Mouse (Mus musculus): ENCODE results near the gene Emc10. TPM values are rescaled to one million over a fixed set of nuclear protein-coding genes. Genes with fewer than 3 reads are reported as not detected.

Emc10 gene
- polyA plus RNA-seq, 1 experiment from 2014 or later = 113 TPM

DNA sequence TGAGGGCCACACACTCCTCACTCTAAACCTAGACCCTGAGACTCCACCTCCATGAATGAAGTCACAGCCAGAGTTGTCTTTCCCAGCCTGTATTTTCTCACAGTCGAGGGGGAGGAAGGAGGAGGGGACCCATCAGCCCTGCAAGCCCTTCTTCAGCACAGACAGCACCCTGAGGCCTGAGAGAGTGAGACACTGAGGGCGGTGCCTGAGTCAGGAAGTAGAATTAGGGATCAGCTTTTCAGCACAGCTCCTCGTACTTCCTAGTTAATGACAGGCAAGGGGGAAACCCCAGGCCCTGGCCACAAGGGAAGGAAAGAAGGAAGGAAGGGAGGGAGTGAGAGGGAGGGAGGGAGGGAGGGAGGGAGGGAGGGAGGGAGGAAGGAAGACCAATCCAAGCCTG, 43.1 kb downstream of the Emc10 start:
- H3K36me3 ChIP-seq (ENCODE audit: control insufficient read depth, insufficient read depth, low read length) = no peaks in the 10 kb centered on the region
- no peak overlapping the region for H3K4me3 ChIP-seq (ENCODE audit: low read depth, low read length)
- no peaks in the 10 kb centered on the region for H3K4me1 ChIP-seq (ENCODE audit: control insufficient read depth, insufficient read depth, low read length)
- H3K27ac ChIP-seq (ENCODE audit: low read length) = no peak overlapping the region
- ATAC-seq (ENCODE audit: insufficient number of reproducible peaks, insufficient read depth, low FRiP score, low read depth) = peak; percentile 42; the same call in 1 of the 2 replicates
- H3K9ac ChIP-seq (replicated peaks; ENCODE audit: low read depth, low read length) = no peak overlapping the region
- H3K4me2 ChIP-seq (replicated peaks; ENCODE audit: low read depth, low read length) = no peak overlapping the region
- no peaks in the 10 kb centered on the region for H3K9me3 ChIP-seq (ENCODE audit: control insufficient read depth, low read depth, low read length)
- H3K27me3 ChIP-seq (ENCODE audit: control insufficient read depth, insufficient read depth, low read length) = no peaks in the 10 kb centered on the region
- 10% methylated on average over 3 of the region's 3 CpGs for WGBS

DNA sequence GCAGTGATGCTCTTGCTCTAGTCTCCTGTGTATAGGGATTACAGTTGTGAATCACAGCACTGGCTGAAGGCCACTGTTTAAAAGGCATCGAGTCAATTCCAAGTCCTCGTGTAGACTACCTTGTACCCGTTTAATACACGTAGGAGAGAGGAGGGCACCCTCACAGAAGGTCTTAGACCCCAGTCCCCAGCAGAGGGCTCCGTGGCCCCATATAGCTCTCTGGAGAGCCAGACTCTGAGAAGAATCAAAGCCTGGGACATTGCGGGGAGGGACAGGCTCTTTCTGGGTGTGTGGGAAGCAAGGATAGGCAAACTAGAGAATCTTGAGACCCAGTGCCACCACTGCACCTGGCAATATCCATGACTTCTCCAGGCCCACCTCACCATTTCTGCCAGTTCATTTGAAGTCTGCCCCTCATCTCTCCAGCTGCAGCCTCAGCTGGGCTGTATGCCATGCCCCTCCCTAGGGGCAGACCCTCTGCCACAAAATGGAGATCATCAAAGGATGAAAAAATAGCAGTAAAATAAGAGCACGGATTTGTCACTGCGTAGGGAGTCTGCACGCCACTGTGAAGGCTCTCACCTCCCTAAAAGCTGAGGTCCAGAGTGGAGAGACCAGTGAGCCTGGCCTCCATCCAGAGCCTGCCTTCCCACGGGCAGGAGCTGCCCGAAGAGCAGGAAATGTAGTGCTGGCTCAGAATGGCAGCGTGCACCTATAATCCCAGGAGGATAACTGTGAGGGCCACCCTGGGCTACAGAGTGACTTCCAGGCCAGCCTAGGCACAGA, 50.1 kb downstream of the Emc10 start:
- H3K9ac ChIP-seq (replicated peaks; ENCODE audit: low read depth, low read length) = no peak overlapping the region
- no peak overlapping the region for H3K27ac ChIP-seq (ENCODE audit: low read length)
- ATAC-seq (ENCODE audit: insufficient number of reproducible peaks, insufficient read depth, low FRiP score, low read depth) = no peak
- no peaks in the 10 kb centered on the region for H3K9me3 ChIP-seq (ENCODE audit: control insufficient read depth, low read depth, low read length)
- WGBS = 38% methylated on average over 12 of the region's 12 CpGs
- no peak overlapping the region for H3K4me3 ChIP-seq (ENCODE audit: low read depth, low read length)
- H3K4me1 ChIP-seq (ENCODE audit: control insufficient read depth, insufficient read depth, low read length) = 0 out of 2 replicates have a peak, but pooled peaks cover 7% of the 10 kb centered on the region
- no peaks in the 10 kb centered on the region for H3K36me3 ChIP-seq (ENCODE audit: control insufficient read depth, insufficient read depth, low read length)
- no peak overlapping the region for H3K4me2 ChIP-seq (replicated peaks; ENCODE audit: low read depth, low read length)
- peaks cover 44% of the 10 kb centered on the region for H3K27me3 ChIP-seq (ENCODE audit: control insufficient read depth, insufficient read depth, low read length)

DNA sequence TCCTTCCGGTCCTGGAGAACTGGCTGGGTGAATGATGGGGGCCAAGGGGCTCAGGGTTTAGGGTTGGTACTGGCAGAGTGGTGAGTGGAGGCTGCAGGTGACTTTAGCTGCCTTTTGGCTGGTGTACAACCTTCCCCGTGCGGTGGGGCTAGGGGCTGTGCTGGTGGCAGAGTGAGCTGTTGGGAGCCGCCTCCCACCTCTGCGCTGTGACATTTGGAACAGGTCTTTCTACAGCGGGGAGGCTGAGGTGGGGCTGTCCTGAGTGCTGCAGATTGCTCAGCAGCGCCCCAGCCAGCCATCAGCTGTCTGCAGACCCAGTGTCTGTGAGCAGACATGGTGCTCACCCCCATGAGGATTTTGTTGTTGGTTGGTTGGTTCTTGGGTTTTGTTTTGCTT, 50.8 kb downstream of the Emc10 start:
- ATAC-seq (ENCODE audit: insufficient number of reproducible peaks, insufficient read depth, low FRiP score, low read depth) = no peak
- Histone ChIP-seq H3K4me2 (replicated peaks; ENCODE audit: low read depth, low read length) (no peak overlapping the region), H3K27ac (ENCODE audit: low read length) (no peak overlapping the region), H3K4me3 (ENCODE audit: low read depth, low read length) (no peak overlapping the region), H3K36me3 (ENCODE audit: control insufficient read depth, insufficient read depth, low read length) (no peaks in the 10 kb centered on the region), H3K9ac (replicated peaks; ENCODE audit: low read depth, low read length) (no peak overlapping the region), H3K27me3 (ENCODE audit: control insufficient read depth, insufficient read depth, low read length) (peaks cover 50% of the 10 kb centered on the region), H3K9me3 (ENCODE audit: control insufficient read depth, low read depth, low read length) (no peaks in the 10 kb centered on the region), H3K4me1 (ENCODE audit: control insufficient read depth, insufficient read depth, low read length) (0 out of 2 replicates have a peak, but pooled peaks cover 7% of the 10 kb centered on the region)
- 11% methylated on average over 7 of the region's 7 CpGs for WGBS

DNA sequence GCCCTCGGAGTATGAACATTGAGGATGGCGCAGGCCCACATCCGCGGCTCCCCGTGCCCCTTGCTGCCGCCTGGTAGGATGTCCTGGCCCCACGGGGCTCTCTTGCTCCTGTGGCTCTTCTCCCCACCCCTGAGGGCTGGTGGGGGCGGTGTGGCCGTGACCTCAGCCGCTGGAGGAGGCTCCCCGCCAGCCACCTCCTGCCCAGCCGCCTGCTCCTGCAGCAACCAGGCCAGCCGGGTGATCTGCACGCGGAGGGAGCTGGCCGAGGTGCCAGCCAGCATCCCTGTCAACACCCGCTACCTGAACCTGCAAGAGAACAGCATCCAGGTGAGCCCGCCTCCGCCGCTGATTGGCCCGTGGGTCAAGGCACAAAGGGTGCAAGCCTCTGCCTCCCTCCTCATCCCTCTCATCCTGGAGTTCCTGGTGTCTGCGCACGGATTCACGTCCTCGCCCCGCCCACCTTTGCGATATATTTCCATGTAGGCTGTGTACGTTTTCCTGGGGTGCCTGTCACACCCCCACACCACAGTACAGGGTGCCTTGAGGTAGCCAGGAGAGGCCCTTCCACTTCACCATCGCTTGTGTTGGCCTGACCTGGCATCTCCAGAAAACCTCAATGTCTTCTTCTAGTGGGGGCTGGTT, 51.3 kb downstream of the Emc10 start:
- no peak for ATAC-seq (ENCODE audit: insufficient number of reproducible peaks, insufficient read depth, low FRiP score, low read depth)
- Histone ChIP-seq H3K27ac (ENCODE audit: low read length) (no peak overlapping the region), H3K9me3 (ENCODE audit: control insufficient read depth, low read depth, low read length) (no peaks in the 10 kb centered on the region), H3K4me2 (replicated peaks; ENCODE audit: low read depth, low read length) (no peak overlapping the region), H3K27me3 (ENCODE audit: control insufficient read depth, insufficient read depth, low read length) (peaks cover 50% of the 10 kb centered on the region), H3K36me3 (ENCODE audit: control insufficient read depth, insufficient read depth, low read length) (no peaks in the 10 kb centered on the region), H3K9ac (replicated peaks; ENCODE audit: low read depth, low read length) (no peak overlapping the region), H3K4me3 (ENCODE audit: low read depth, low read length) (no peak overlapping the region), H3K4me1 (ENCODE audit: control insufficient read depth, insufficient read depth, low read length) (0 out of 2 replicates have a peak, but pooled peaks cover 7% of the 10 kb centered on the region)
- 8% methylated on average over 28 of the region's 29 CpGs for WGBS

DNA sequence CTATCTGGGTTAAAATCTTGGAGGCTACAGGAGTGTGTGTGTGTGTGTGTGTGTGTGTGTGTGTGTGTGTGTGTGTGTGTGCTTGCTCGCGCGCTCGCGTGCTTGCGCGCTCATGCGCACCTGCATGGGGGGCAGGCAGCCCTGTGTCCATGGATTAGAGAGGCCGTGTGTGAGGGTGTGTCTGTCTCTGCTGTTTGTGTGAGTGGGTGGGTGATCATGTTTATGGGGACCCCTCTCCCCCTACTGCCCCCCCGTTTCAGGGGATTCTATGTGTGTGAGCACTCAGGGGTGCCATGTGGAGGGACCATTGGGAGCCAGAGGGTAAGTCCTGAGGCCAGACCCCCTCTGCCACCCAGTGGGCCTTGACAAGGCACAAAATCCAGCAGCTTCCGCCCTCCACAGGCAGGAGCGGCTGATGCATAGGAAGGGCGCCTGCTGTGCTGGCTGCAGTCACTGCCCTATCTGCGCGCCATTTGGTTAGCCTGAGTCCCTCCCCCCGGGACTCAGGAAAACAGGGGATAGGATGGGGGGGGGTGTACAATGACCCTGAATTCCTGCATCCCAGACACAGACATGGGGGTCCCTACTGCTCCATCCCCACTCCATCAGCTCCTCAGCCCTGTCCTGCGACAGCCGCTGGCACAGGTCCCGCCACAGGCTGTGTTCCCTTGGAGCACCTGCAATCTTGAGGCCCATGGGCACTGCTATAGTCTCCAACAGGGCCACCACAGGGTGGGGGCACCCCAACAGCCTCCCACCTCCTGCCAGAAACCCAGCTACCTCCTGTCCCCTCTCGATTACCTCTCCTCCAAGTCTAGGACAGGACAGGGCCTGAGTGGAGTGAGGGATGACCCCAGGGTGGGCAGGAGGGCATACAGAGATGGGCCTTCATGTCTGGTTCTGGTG, 52.8 kb downstream of the Emc10 start:
- H3K4me3 ChIP-seq (ENCODE audit: low read depth, low read length) = peak overlapping the region; percentile 18
- H3K4me1 ChIP-seq (ENCODE audit: control insufficient read depth, insufficient read depth, low read length) = 0 out of 2 replicates have a peak, but pooled peaks cover 7% of the 10 kb centered on the region
- no peak for ATAC-seq (ENCODE audit: insufficient number of reproducible peaks, insufficient read depth, low FRiP score, low read depth)
- WGBS = 14% methylated on average over 20 of the region's 20 CpGs
- H3K9ac ChIP-seq (replicated peaks; ENCODE audit: low read depth, low read length) = no peak overlapping the region
- no peaks in the 10 kb centered on the region for H3K9me3 ChIP-seq (ENCODE audit: control insufficient read depth, low read depth, low read length)
- no peaks in the 10 kb centered on the region for H3K36me3 ChIP-seq (ENCODE audit: control insufficient read depth, insufficient read depth, low read length)
- no peak overlapping the region for H3K27ac ChIP-seq (ENCODE audit: low read length)
- peak overlapping the region; percentile 33; the same call in 1 of the 2 replicates for H3K4me2 ChIP-seq (replicated peaks; ENCODE audit: low read depth, low read length)
- H3K27me3 ChIP-seq (ENCODE audit: control insufficient read depth, insufficient read depth, low read length) = peaks cover 54% of the 10 kb centered on the region

DNA sequence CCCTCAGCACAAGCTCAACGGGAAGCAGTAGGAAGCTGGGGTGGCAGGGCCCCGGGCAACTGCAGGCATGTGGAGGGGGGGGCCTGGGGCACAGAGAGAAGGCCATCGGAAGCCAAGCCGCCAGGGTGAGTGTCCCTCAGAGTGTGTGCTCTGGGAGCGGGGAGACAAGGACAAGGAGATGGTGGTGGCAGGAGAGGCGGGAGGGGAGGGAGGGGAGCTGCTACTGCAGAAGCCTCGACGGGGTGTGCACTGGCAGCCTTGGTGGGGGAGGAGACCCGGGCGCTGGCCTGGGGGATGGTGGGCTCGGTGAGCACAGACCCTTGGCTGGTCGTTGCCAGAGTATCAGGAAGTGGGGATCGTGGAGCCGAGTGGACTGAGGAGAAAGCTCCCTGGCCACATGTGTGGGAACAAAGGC, 53.9 kb downstream of the Emc10 start:
- ATAC-seq (ENCODE audit: insufficient number of reproducible peaks, insufficient read depth, low FRiP score, low read depth) = no peak
- H3K27me3 ChIP-seq (ENCODE audit: control insufficient read depth, insufficient read depth, low read length) = peaks cover 60% of the 10 kb centered on the region
- H3K4me2 ChIP-seq (replicated peaks; ENCODE audit: low read depth, low read length) = peak overlapping the region; percentile 33
- H3K9ac ChIP-seq (replicated peaks; ENCODE audit: low read depth, low read length) = no peak overlapping the region; the same call in 1 of the 2 replicates
- no peaks in the 10 kb centered on the region for H3K36me3 ChIP-seq (ENCODE audit: control insufficient read depth, insufficient read depth, low read length)
- no peak overlapping the region for H3K27ac ChIP-seq (ENCODE audit: low read length)
- no peaks in the 10 kb centered on the region for H3K9me3 ChIP-seq (ENCODE audit: control insufficient read depth, low read depth, low read length)
- H3K4me1 ChIP-seq (ENCODE audit: control insufficient read depth, insufficient read depth, low read length) = 0 out of 2 replicates have a peak, but pooled peaks cover 7% of the 10 kb centered on the region
- H3K4me3 ChIP-seq (ENCODE audit: low read depth, low read length) = peak overlapping the region; percentile 18
- 2% methylated on average over 14 of the region's 14 CpGs for WGBS

DNA sequence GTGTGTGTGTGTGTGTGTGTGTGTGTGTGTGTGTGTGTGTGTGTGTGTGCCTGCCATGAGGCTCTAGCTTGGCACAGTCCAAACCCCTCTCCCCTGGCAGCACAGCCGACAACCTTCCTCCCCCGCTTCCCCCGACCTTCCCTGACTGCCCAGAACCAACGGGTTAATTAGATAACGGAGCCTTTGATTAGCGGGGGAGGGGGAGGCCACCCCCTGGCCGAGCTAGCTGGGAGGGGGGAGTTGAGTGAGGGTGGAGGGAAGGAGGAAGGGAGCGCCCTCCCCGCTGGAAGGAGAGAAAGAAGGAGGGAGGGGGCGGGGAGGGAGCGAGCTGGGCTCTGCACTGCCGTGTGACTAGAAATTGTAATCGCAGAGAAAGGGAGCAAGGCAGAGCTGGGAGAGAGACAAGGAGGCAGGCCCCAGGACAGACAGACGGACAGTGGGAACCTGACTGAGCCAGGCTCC, 54.6 kb downstream of the Emc10 start:
- Histone ChIP-seq H3K27me3 (ENCODE audit: control insufficient read depth, insufficient read depth, low read length) (peaks cover 60% of the 10 kb centered on the region), H3K4me2 (replicated peaks; ENCODE audit: low read depth, low read length) (peak overlapping the region; percentile 33), H3K27ac (ENCODE audit: low read length) (no peak overlapping the region), H3K4me1 (ENCODE audit: control insufficient read depth, insufficient read depth, low read length) (0 out of 2 replicates have a peak, but pooled peaks cover 7% of the 10 kb centered on the region), H3K4me3 (ENCODE audit: low read depth, low read length) (peak overlapping the region; percentile 18), H3K9ac (replicated peaks; ENCODE audit: low read depth, low read length) (no peak overlapping the region), H3K9me3 (ENCODE audit: control insufficient read depth, low read depth, low read length) (no peaks in the 10 kb centered on the region), H3K36me3 (ENCODE audit: control insufficient read depth, insufficient read depth, low read length) (no peaks in the 10 kb centered on the region)
- 1% methylated on average over 13 of the region's 14 CpGs for WGBS
- ATAC-seq (ENCODE audit: insufficient number of reproducible peaks, insufficient read depth, low FRiP score, low read depth) = peak; percentile 30; the same call in 1 of the 2 replicates

DNA sequence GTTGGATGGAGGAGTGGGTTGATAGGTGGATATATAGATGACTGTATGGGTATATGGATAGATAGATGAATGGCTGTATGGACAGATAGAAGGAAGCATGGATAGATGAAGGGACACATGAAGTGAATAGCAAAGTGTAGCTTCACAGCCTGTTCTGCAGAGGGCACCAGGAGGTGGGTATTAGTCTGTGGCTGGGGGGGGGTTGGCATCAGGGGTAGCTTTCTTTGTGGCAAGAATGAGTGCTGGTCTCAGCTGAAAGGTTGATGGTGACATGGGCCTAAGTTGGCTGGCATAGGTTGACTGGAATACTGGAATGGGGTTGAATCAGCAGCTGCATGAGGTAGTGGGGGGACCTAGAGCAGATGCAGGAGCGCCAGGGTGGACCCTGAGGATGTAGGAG, 55.1 kb downstream of the Emc10 start:
- Histone ChIP-seq H3K9ac (replicated peaks; ENCODE audit: low read depth, low read length) (no peak overlapping the region), H3K4me2 (replicated peaks; ENCODE audit: low read depth, low read length) (no peak overlapping the region), H3K27me3 (ENCODE audit: control insufficient read depth, insufficient read depth, low read length) (peaks cover 56% of the 10 kb centered on the region), H3K36me3 (ENCODE audit: control insufficient read depth, insufficient read depth, low read length) (no peaks in the 10 kb centered on the region), H3K27ac (ENCODE audit: low read length) (no peak overlapping the region), H3K9me3 (ENCODE audit: control insufficient read depth, low read depth, low read length) (no peaks in the 10 kb centered on the region), H3K4me3 (ENCODE audit: low read depth, low read length) (no peak overlapping the region), H3K4me1 (ENCODE audit: control insufficient read depth, insufficient read depth, low read length) (0 out of 2 replicates have a peak, but pooled peaks cover 7% of the 10 kb centered on the region)
- 0% methylated on average over 1 of the region's 1 CpGs for WGBS
- no peak for ATAC-seq (ENCODE audit: insufficient number of reproducible peaks, insufficient read depth, low FRiP score, low read depth)

Data from stomach, embryonic 14.5 days (tissue).